Mouse (Mus musculus) right cerebral cortex, adult 18-20 months (tissue): Measurements from ENCODE around the gene Mtss1l.

ENCODE experiments used
- DNase-seq: peaks from one replicate; pipeline ENCODE4 v3.0.0; 2022; ENCODE audit warnings: mixed read lengths

The Mtss1l gene

GRCm38 (mm10) chr8:110740629-110741175 is 19.4 kb downstream of the Mtss1l start:
- no peak for DNase-seq

DNA sequence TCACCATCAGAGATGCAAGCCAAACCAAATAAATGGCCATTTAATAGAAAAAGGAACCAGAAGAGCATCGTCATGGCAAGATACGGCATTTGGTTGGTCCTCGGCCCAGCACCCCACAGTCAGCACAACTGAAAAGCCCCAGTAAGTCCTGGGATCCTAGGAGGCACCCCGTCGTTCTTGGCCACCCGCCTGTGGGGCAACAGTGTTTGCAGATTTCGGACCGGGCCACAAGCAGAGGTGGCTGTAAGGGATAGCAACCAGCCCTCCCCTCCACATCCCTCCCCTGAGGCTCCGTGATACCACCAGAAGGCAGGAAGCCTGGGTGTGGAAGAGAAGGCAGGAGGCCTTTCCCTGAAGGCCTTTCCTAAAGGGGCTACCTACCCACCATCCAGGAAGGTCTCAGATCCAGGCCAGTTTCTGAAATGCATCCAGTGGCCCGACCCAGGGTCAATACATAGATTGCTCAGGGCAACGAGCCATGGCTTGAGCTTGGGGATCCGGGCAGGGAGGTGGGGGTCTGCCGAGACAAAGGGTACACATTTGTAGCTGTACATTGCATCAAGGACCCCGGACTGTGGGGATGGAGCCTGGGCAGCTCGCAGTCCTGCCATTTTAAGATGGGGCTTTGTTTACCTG is 20.7 kb downstream of the Mtss1l start:
- no peak for DNase-seq

GRCm38 (mm10) chr8:110742452-110742818 is 21.2 kb downstream of the Mtss1l start:
- DNase-seq, result no peak

- DNase-seq, result no peak
Measured at GRCm38 (mm10) chr8:110745162-110745561, 23.9 kb downstream of the Mtss1l start.

DNA sequence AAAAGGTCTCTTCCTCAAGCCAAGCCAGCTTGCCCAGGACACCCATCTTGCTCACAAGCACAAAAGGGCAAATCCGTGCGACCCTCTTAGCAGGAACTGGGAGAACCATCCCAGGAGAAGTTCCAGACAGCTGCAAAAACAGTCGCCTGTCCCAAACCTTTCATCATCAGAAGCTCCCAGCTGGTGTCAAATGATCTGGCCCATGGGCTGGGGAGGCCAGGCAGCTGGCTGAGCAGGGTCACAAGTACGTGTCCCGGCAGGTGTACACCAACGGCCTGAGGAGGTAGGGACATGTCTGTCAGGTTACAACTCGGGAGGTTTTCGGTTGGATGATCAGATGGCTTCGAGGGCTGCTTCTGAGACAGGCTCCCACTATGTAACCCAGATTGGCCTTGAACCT is 25.4 kb downstream of the Mtss1l start:
- no peak for DNase-seq

DNA sequence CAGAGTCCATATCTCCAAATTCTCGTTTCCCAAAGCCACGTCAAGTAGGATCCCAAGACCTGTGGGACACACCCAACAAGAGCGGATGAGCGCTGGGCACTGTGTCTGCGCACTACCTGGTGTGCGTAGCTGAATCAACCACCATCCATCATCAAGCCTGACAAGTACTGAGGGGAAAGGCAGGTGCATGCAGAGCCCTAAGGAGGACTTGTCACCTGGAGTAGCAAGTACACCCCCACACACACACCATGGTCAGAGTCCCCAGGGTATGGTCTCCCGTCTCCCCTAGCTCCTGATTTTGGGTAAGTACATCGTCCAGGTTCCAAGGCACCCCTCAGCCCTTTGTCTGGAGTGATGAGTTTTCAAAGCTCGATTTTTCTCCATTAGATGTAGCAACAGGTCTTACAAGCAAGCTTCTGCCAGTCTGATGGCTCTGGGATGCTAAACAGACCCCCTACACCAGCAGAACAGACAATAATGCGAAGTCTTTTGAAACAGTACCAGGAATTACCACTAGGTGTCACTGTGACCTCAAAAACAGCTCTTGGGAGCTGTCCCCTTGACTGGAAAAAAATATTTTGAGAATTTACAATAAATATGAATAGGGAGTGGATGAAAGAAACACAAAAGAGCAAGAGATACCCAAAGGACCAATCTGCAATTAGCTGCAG is 28.4 kb downstream of the Mtss1l start:
- no peak for DNase-seq

GRCm38 (mm10) chr8:110750269-110750668 is 29.0 kb downstream of the Mtss1l start:
- DNase-seq, result no peak

GRCm38 (mm10) chr8:110751490-110751889 is 30.2 kb downstream of the Mtss1l start:
- no peak for DNase-seq

- peak; percentile 71 for DNase-seq
Measured at GRCm38 (mm10) chr8:110754713-110755112, 33.4 kb downstream of the Mtss1l start.

DNA sequence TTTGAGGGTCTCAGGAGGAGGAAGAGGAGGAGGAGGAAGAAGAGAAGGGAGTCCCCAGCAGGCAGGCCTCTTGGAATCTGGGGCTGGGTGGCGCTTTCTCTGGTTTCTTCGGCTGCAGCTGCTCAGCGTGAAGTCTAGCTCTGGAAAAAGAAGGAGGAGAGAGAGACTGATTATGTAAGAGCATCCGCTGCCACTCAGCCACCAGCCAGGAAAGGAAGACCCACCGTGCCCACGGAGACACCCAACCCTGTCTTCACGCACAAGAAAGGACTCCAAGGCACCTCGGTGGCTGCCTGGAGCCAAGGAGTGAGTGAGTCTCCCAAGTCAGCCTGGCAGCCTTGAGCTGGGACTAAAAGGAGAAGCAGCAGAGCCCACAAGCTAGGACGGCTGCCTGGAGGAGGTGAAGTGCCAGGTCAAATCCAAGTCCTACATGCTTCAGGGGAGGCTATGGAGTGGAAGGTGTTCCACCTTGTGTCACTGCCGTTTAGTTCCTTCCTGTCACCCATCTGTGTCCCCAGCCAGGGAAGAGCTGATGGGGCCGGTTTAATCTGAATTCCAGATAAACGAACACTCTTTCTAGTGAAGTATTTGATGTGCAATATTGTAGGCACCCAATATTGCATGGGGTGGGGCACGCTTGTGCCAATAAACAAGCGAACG is 34.4 kb downstream of the Mtss1l start:
- DNase-seq, result peak; percentile 81

DNA sequence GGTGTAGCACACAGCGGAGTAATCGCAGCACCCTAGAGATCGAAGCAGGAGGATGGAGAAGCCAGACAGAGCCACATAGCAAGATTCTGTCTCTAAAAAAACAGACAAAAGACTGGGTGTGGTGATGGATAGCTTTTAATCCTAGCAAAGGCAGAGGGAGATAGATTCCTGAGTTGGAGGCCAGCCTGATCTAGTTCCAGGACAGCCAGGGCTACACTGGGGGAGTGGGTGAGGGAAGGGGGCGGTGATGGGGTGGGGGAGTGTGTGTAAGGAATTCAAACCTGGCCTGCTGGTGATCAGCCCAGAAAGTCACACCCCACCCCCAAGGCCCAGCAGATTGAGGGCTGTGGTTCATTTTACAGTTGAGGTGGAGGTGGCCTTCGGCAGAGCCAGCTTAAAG is 34.9 kb downstream of the Mtss1l start:
- no peak for DNase-seq

DNA sequence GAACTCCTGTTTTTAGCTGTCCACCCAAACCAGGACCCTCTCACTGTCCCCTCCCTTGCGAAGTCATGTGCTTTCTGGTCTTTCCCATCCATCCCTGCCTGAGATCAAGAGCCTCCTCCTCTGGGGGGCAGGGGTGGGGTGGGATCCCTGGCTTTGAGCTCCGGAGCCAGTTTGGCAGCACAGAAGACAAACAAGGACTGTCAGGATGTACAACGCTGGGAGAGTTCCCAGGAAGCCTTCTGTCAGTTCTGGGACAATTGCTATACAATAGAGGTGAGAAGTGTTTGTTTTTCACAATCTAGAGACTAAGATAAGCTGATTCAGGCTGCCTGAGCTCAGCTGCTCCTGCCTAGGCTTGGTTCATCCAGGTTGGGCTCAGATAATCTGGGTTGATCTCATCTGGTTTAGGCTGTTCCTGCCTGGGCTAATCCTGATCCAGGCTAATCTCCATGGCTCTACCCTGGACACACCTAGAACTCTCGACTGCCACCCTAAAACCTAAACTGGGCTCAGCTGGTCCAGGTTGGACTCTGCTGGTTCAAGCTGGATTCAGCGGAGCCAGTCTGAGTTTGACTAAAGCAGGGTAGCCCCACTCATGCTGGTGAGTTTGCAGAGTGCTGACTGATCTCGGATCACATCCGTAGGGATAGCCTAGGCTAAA is 39.1 kb downstream of the Mtss1l start:
- DNase-seq, result no peak

DNA sequence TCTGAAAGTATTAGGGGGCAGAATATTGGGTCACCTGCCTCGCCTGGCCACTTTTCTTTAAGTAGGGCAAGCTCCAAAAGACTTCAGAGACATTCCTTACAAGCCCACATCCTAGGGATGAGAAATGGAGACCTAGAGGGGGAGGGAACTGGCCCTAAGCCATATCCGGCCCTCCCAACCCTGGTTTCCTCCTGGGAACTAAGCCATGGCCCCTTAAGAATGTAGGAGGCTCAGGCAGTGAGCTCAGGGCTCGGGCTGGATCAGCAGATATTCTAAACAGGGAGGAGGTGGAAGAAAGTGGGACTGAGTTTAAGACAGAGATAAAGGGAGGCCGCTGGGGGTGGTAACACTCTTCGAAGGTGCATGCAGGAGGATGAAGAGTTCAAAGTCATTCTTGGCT is 39.9 kb downstream of the Mtss1l start:
- DNase-seq, result no peak

GRCm38 (mm10) chr8:110761988-110762387 is 40.7 kb downstream of the Mtss1l start:
- no peak for DNase-seq

- DNase-seq, result no peak
Measured at GRCm38 (mm10) chr8:110764671-110765070, 43.4 kb downstream of the Mtss1l start.

- DNase-seq, result no peak
Measured at GRCm38 (mm10) chr8:110767261-110767660, 46.0 kb downstream of the Mtss1l start.

DNA sequence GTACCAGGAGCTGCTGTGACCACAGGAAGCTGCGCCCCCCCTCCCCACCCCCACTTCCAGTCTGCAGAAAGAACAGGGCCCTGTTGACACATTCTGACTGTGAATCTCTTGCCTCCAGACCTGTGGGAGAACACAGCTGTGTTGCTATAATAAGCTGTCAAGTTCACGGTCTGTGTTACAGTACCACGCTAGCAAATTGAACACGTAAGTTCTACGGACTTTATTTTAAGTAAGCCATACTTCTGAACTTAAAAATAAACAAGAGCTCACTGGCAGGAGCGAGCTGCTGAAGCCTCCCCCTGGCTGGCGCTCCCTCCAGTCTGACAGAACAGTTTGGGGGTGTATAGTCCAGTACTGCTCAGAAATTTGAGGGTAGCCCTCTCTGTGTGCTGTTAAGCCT is 51.2 kb downstream of the Mtss1l start:
- peak; percentile 53 for DNase-seq

DNA sequence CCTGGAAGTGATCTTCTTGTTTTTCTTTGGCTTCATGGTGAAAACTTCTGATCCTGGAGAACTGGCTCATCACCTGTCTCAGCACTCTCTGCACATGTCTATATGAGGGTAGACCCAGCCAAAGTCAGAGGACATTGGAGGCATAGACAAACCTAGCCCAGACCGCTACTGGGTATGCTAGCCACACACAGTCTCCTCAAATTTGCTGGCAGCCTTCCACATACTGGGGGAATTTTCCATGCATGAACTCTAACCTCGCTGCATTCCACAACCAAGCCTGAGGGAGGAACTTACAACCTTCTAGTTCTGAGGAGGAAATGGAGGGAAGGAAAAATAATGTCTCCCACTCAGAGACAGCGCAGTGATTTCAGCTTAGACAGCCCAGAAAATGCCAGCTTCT is 52.8 kb downstream of the Mtss1l start:
- no peak for DNase-seq

GRCm38 (mm10) chr8:110774725-110775124 is 53.4 kb downstream of the Mtss1l start:
- no peak for DNase-seq

- no peak for DNase-seq
Measured at GRCm38 (mm10) chr8:110775316-110775715, 54.0 kb downstream of the Mtss1l start.

DNA sequence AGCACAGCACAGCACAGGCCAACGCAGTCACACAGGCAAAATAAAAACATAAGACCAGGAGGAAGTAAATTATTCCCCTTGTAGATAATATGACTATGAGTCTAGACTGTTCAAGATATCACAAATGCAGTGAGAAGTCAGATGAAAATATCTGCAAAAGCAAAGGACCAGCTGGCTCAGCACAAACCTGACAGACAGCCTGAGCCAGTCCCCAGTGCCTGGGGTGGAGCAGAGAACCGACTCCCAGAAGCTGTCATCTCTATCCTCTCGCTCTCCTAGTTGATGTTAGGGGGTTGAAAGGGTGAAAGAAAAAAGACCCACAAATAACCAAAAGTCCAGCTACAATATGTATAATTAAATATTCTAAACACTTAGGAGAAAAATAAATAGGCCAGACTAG is 54.4 kb downstream of the Mtss1l start:
- DNase-seq, result no peak

GRCm38 (mm10) chr8:110776335-110776734 is 55.1 kb downstream of the Mtss1l start:
- no peak for DNase-seq

DNA sequence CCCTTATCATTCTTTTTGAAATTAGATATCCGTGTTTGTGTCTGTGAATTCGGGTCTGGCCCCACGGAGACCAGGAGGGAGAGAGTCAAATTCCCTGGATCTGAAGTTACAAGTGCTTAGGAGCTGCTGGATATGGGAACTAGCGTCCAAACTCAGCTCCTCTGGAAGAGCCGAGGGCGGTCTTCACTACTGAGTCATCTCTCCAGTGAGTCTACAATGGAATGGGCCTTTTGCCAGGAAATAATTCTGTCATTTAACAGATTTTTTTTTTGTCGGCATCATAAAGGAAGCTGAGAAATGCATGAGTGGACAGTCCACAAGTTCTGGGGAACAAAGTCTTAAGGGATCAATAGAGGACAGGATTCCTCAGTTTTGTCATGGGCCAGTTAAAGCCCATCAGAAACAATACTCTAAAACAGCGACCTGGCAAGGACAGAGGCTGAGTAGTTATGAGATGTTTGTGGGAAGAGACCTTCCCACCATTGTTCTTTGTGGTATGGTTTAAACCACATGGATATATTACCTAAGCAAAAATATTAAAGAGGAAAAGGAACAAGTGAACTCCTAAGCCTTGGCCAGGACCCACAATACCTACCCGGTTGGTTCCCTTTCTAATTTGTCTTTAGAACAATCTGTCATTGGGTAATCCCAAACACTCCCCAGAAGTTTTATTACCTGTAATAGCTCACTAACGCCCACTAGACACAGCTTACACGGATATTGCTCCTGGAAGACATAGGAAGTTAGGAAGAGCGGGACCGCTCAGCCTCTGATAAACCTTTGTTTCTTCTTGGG is 58.8 kb downstream of the Mtss1l start:
- peak; percentile 39 for DNase-seq
